ENCODE assay signal across 24 mouse cellular contexts in genomic region chr5:99838236-99838775, GRCm38 (mm10).
DNase-seq lines count a peak whose midpoint lies in the region; ATAC-seq and TF ChIP-seq lines count a peak whose summit lies in the region.
"Had no signal": no experiment of that assay in that cellular context is flagged by ENCODE, and none has a peak within 500 bp of the region (broad histone marks: within the 10 kb centered on the region; RNA-seq: fewer than 3 reads in every experiment).

No protein-coding gene starts in this region.

- H3K9me3 ChIP-seq in hindbrain, embryonic 11.5 days (ENCODE audit: control insufficient read depth, low read length) = no peaks in the 10 kb centered on the region
- H3K9me3 ChIP-seq in hindbrain, embryonic 10.5 days = no peaks in the 10 kb centered on the region
- no peaks in the 10 kb centered on the region for H3K9me3 ChIP-seq in midbrain, embryonic 11.5 days (ENCODE audit: control insufficient read depth, low read length)
- H3K9me3 ChIP-seq in midbrain, embryonic 10.5 days (replicated peaks) = no peaks in the 10 kb centered on the region
- H3K9me3 ChIP-seq: embryonic facial prominence, embryonic 10.5 days; embryonic facial prominence, embryonic 12.5 days; forebrain, embryonic 13.5 days; forebrain, embryonic 15.5 days had no signal

- TF ChIP-seq POLR2A in heart, adult 2 months (IDR thresholded peaks at IDR 0.05; ENCODE audit: insufficient read depth, low read depth, low read length) = no peak

- H3K4me3 ChIP-seq in heart, adult 2 months = no peak overlapping the region
- no peak overlapping the region for H3K4me3 ChIP-seq in hindbrain, embryonic 11.5 days (ENCODE audit: low read depth, low read length)
- no peak overlapping the region for H3K4me3 ChIP-seq in hindbrain, embryonic 10.5 days
- H3K4me3 ChIP-seq in midbrain, embryonic 11.5 days (ENCODE audit: low read depth, low read length) = no peak overlapping the region
- H3K4me3 ChIP-seq in midbrain, embryonic 10.5 days = no peak overlapping the region
- H3K4me3 ChIP-seq: embryonic facial prominence, embryonic 10.5 days; embryonic facial prominence, embryonic 12.5 days; forebrain, embryonic 13.5 days; forebrain, embryonic 15.5 days had no signal

- intact Hi-C loops in heart, adult 2 months (cut with DNase I) = no loop called here

- no peak for TF ChIP-seq CTCF in heart, adult 2 months (IDR thresholded peaks at IDR 0.05)

- 75% methylated on average over 6 of the region's 6 CpGs for whole genome bisulfite sequencing in heart, adult 2 months
- 47% methylated on average over 6 of the region's 6 CpGs for WGBS in hindbrain, embryonic 11.5 days
- WGBS in hindbrain, embryonic 10.5 days = 39% methylated on average over 6 of the region's 6 CpGs
- WGBS in midbrain, embryonic 11.5 days = 47% methylated on average over 6 of the region's 6 CpGs
- WGBS in midbrain, embryonic 10.5 days = 50% methylated on average over 6 of the region's 6 CpGs

- H3K36me3 ChIP-seq in heart, adult 2 months (ENCODE audit: control insufficient read depth, insufficient read depth, low read length) = no peaks in the 10 kb centered on the region
- no peaks in the 10 kb centered on the region for H3K36me3 ChIP-seq in hindbrain, embryonic 11.5 days (ENCODE audit: control insufficient read depth, insufficient read depth, low read length)
- H3K36me3 ChIP-seq in hindbrain, embryonic 10.5 days = no peaks in the 10 kb centered on the region
- no peaks in the 10 kb centered on the region for H3K36me3 ChIP-seq in midbrain, embryonic 11.5 days (ENCODE audit: control insufficient read depth, insufficient read depth, low read length)
- H3K36me3 ChIP-seq in midbrain, embryonic 10.5 days = no peaks in the 10 kb centered on the region
- H3K36me3 ChIP-seq: embryonic facial prominence, embryonic 10.5 days; embryonic facial prominence, embryonic 12.5 days; forebrain, embryonic 15.5 days; G1E had no signal

- 0 out of 2 replicates have a peak, but pooled peaks have one; percentile 7 for ATAC-seq in hindbrain, embryonic 11.5 days (ENCODE audit: low FRiP score)
- ATAC-seq in midbrain, embryonic 11.5 days (ENCODE audit: low FRiP score) = no peak
- ATAC-seq: activated CD4-positive, CD25-positive, alpha-beta regulatory T cell, adult 4 months; CD4-positive, CD25-positive, alpha-beta regulatory T cell, adult 4 months; forebrain, embryonic 13.5 days; forebrain, embryonic 15.5 days; Patski had no signal

- H3K27ac ChIP-seq in heart, adult 2 months = no peak overlapping the region
- H3K27ac ChIP-seq in hindbrain, embryonic 11.5 days (ENCODE audit: low read depth, low read length) = no peak overlapping the region
- no peak overlapping the region for H3K27ac ChIP-seq in hindbrain, embryonic 10.5 days
- no peak overlapping the region for H3K27ac ChIP-seq in midbrain, embryonic 11.5 days (ENCODE audit: low read depth, low read length)
- no peak overlapping the region for H3K27ac ChIP-seq in midbrain, embryonic 10.5 days (replicated peaks)
- H3K27ac ChIP-seq: embryonic facial prominence, embryonic 10.5 days; embryonic facial prominence, embryonic 12.5 days; forebrain, embryonic 13.5 days; forebrain, embryonic 15.5 days had no signal

- no peaks in the 10 kb centered on the region for H3K79me2 ChIP-seq in heart, adult 2 months (replicated peaks; ENCODE audit: control insufficient read depth, insufficient read depth, low read length)

- no peak overlapping the region for H3K9ac ChIP-seq in heart, adult 2 months (ENCODE audit: low read depth, low read length)
- H3K9ac ChIP-seq in hindbrain, embryonic 11.5 days (ENCODE audit: low read depth, low read length) = no peak overlapping the region
- H3K9ac ChIP-seq in midbrain, embryonic 11.5 days (ENCODE audit: low read length) = no peak overlapping the region
- H3K9ac ChIP-seq: embryonic facial prominence, embryonic 12.5 days; forebrain, embryonic 13.5 days; forebrain, embryonic 15.5 days had no signal

- no peaks in the 10 kb centered on the region for H3K4me1 ChIP-seq in heart, adult 2 months (ENCODE audit: control insufficient read depth, insufficient read depth, low read length)
- no peaks in the 10 kb centered on the region for H3K4me1 ChIP-seq in hindbrain, embryonic 11.5 days (replicated peaks; ENCODE audit: control insufficient read depth, insufficient read depth, low read length)
- H3K4me1 ChIP-seq in hindbrain, embryonic 10.5 days (replicated peaks) = peaks cover 29% of the 10 kb centered on the region
- H3K4me1 ChIP-seq in midbrain, embryonic 11.5 days (ENCODE audit: control insufficient read depth, insufficient read depth, low read length) = no peaks in the 10 kb centered on the region
- 0 out of 2 replicates have a peak, but pooled peaks cover 5% of the 10 kb centered on the region for H3K4me1 ChIP-seq in midbrain, embryonic 10.5 days
- H3K4me1 ChIP-seq: embryonic facial prominence, embryonic 10.5 days; embryonic facial prominence, embryonic 12.5 days; forebrain, embryonic 15.5 days had no signal

- DNase-seq in heart, adult 11 months = peak; percentile 60
- DNase-seq in heart, adult 2 months = no peak
- DNase-seq in hindbrain, embryonic 11.5 days (ENCODE audit: low spot score) = no peak
- no peak for DNase-seq in hindbrain, embryonic 10.5 days (ENCODE audit: low spot score)
- DNase-seq in midbrain, embryonic 11.5 days (ENCODE audit: low spot score, missing footprints) = peak; percentile 75
- DNase-seq in midbrain, embryonic 10.5 days (ENCODE audit: low spot score) = no peak
- DNase-seq: adrenal gland, adult 8-10 months; adrenal gland, postnatal 14 days; adrenal gland, postnatal 36 days; B cell, adult 2 months; cerebellum, adult 11-12 months; cerebellum, adult 2 months; cerebellum, adult 9-10 months; cerebellum, postnatal 10 days; cerebellum, postnatal 25 days had no signal

- TF ChIP-seq EP300 in heart, adult 2 months (IDR thresholded peaks at IDR 0.05; ENCODE audit: insufficient read depth, low read depth, low read length) = no peak

- H3K27me3 ChIP-seq in heart, adult 2 months (ENCODE audit: control insufficient read depth, insufficient read depth, low read length) = no peaks in the 10 kb centered on the region
- H3K27me3 ChIP-seq in hindbrain, embryonic 11.5 days (ENCODE audit: control insufficient read depth, insufficient read depth, low read length) = no peaks in the 10 kb centered on the region
- 0 out of 2 replicates have a peak, but pooled peaks cover 6% of the 10 kb centered on the region for H3K27me3 ChIP-seq in hindbrain, embryonic 10.5 days (ENCODE audit: insufficient read depth, poor library complexity, severe bottlenecking)
- H3K27me3 ChIP-seq in midbrain, embryonic 11.5 days (ENCODE audit: control insufficient read depth, insufficient read depth, low read length) = no peaks in the 10 kb centered on the region
- H3K27me3 ChIP-seq in midbrain, embryonic 10.5 days (ENCODE audit: low read depth, poor library complexity, severe bottlenecking) = no peaks in the 10 kb centered on the region
- H3K27me3 ChIP-seq: CH12.LX; embryonic facial prominence, embryonic 12.5 days; forebrain, embryonic 13.5 days; forebrain, embryonic 15.5 days had no signal

- H3K4me2 ChIP-seq in hindbrain, embryonic 11.5 days (replicated peaks; ENCODE audit: low read depth, low read length) = no peak overlapping the region
- H3K4me2 ChIP-seq in midbrain, embryonic 11.5 days = no peak overlapping the region
- H3K4me2 ChIP-seq: embryonic facial prominence, embryonic 12.5 days; forebrain, embryonic 13.5 days; forebrain, embryonic 15.5 days had no signal

Comparison
In these comparisons a context has a peak if more than half of its experiments do, and no peak if none do; other contexts are left out.
1. DNase-seq: peak in heart, adult 11 months (single experiment) and midbrain, embryonic 11.5 days (single experiment); none in heart, adult 2 months (0 of 2), hindbrain, embryonic 11.5 days (single experiment), hindbrain, embryonic 10.5 days (single experiment) and midbrain, embryonic 10.5 days (single experiment).